Mouse (Mus musculus) cerebellum, adult 2 months (tissue): ENCODE measurements around the gene Cygb. TPM values are rescaled to one million over a fixed set of nuclear protein-coding genes. Genes with fewer than 3 reads are reported as not detected.

Experiments
- DNase-seq, 2 experiments: peaks; one replicate each; pipeline ENCODE4 v3.0.0; 2021
- H3K27ac ChIP-seq: fragments of 200-500 bp; 2 replicates; pipeline ENCODE4 v1.5.1; 2012; ENCODE audit warnings: low read length, control low read depth, inconsistent platforms; ENCODE audit not compliant: insufficient read depth
- H3K27me3 ChIP-seq: fragments of 200-500 bp; 2 replicates; pipeline ENCODE4 v1.6.1; 2012; ENCODE audit warnings: inconsistent platforms, mild to moderate bottlenecking, low read length, moderate library complexity; ENCODE audit not compliant: control insufficient read depth, insufficient read depth
- H3K4me1 ChIP-seq: fragments of 200-500 bp; 2 replicates; pipeline ENCODE4 v1.6.1; 2011; ENCODE audit warnings: low read length; ENCODE audit not compliant: control insufficient read depth, insufficient read depth
- H3K4me3 ChIP-seq: fragments of 200-500 bp; replicated peaks from 2 replicates; pipeline ENCODE3; 2011; ENCODE audit warnings: mild to moderate bottlenecking, low read depth, low read length, control low read depth; ENCODE audit not compliant: insufficient read depth
- CTCF ChIP-seq: fragments of 200-500 bp; IDR thresholded peaks from 2 replicates; pipeline ENCODE4 v1.5.1; 2011; ENCODE audit warnings: low read depth, mild to moderate bottlenecking, control low read depth, low read length, moderate library complexity, borderline replicate concordance; ENCODE audit not compliant: insufficient read depth
- POLR2A ChIP-seq: fragments of 200-500 bp; IDR thresholded peaks from 2 replicates; pipeline ENCODE4 v1.6.1; 2011; ENCODE audit warnings: low read length, control low read depth, borderline replicate concordance; ENCODE audit not compliant: insufficient read depth
- WGBS: fragments of 180-500 bp; shearing (Covaris S2); methylation state at CpG from one replicate; pipeline ENCODE4 v1.1.7; 2018; 5-methylcytosine and 5-hydroxymethylcytosine counted together
- polyA plus RNA-seq: library from polyadenylated mRNA; depleted of rRNA; stranded (reverse); fragments of >200 nt; gene quantifications from 2 replicates; pipeline ENCODE4 v1.2.3, GENCODE M21; 2012

Gene Cygb
- polyA plus RNA-seq, 1 experiment: 113 TPM

GRCm38 (mm10) chr11:116657311-116658223, 3.5 kb upstream of the Cygb start:
- peak; percentile 92 to 98 for DNase-seq
- H3K27ac ChIP-seq: peak overlapping the region; percentile 48
- WGBS: 11% methylated on average over 22 of the region's 22 CpGs
- H3K4me1 ChIP-seq: peaks cover 56% of the 10 kb centered on the region
- no peaks in the 10 kb centered on the region for H3K27me3 ChIP-seq
- TF ChIP-seq CTCF (peak; percentile 8; the same call in 1 of the 2 replicates), POLR2A (peak; percentile 89)
- H3K4me3 ChIP-seq: peak overlapping the region; percentile 46

DNA sequence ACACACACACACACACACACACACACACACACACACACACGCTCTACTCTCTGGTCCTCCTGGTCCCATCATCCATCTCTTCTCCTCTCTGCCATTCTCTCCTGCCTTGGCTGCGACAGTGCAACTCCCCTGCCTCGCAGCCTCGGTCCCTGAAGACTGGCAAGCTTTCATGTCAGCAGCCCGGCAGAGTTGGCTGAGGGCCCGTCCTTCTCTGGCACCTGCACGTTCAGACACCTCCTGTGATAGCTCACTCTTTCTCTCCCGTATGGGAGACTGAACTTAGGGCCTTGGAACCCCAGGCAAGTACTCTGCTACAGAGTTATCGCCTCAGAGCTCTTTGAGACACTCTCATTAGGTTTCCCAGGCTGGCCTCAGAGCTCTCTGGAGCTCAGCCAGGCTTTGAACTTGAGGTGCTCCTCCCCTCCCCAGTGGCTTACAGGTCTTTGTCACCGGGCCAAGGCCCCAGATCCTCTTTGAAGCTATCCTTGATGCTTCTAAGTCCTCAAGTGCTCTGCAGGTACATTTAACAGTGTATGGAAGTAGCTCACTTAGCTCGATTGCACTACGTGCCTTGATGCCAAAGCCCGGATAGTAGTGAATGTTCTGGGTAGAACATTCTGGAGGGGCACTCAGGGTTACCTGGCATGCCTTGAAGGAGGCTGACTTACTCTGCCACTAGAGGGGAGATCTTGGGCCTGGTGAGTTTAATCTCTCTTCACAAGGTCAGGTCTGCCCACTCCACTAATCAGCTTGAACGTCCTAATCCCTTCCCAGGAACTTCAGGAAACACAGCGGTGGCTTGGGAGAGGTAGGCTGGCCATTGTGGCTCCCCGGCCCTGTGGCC, 2.5 kb upstream of the Cygb start:
- H3K27me3 ChIP-seq: no peaks in the 10 kb centered on the region
- H3K4me1 ChIP-seq: peaks cover 55% of the 10 kb centered on the region
- DNase-seq: peak; percentile 84 to 89
- WGBS: 17% methylated on average over 16 of the region's 16 CpGs
- H3K27ac ChIP-seq: peak overlapping the region; percentile 40
- no peak for TF ChIP-seq CTCF
- TF ChIP-seq POLR2A: no peak
- H3K4me3 ChIP-seq: peak overlapping the region; percentile 0

GRCm38 (mm10) chr11:116653709-116654221, 348 bp downstream of the Cygb start:
- peak; percentile 46; the same call in 1 of the 2 replicates for TF ChIP-seq POLR2A
- no peak for TF ChIP-seq CTCF
- no peaks in the 10 kb centered on the region for H3K27me3 ChIP-seq
- DNase-seq: peak; percentile 78 to 85
- peaks cover 45% of the 10 kb centered on the region for H3K4me1 ChIP-seq
- peak overlapping the region; percentile 75 for H3K4me3 ChIP-seq
- peak overlapping the region; percentile 67 for H3K27ac ChIP-seq
- WGBS: under 1% methylated on average over 47 of the region's 47 CpGs

GRCm38 (mm10) chr11:116653234-116653633, 879 bp downstream of the Cygb start, which contains the start of gene Prcd:
Gene Prcd (plus strand): TSS chr11:116653534.
- WGBS: 1% methylated on average over 10 of the region's 10 CpGs
- no peak for DNase-seq
- H3K27me3 ChIP-seq: no peaks in the 10 kb centered on the region
- H3K4me1 ChIP-seq: peaks cover 43% of the 10 kb centered on the region
- peak within 1 kb of the TSS; percentile 75 for H3K4me3 ChIP-seq
- peak within 1 kb of the TSS; percentile 67 for H3K27ac ChIP-seq
- TF ChIP-seq POLR2A: no peak
- TF ChIP-seq CTCF: no peak

- DNase-seq: no peak
- peaks cover 42% of the 10 kb centered on the region for H3K4me1 ChIP-seq
- peak overlapping the region; percentile 75 for H3K4me3 ChIP-seq
- no peak overlapping the region; the same call in 1 of the 2 replicates for H3K27ac ChIP-seq
- 59% methylated on average over 25 of the region's 25 CpGs for whole genome bisulfite sequencing
- TF ChIP-seq POLR2A: no peak
- no peak for TF ChIP-seq CTCF
- no peaks in the 10 kb centered on the region for H3K27me3 ChIP-seq
Observed at GRCm38 (mm10) chr11:116652330-116653098, 1.6 kb downstream of the Cygb start.

DNA sequence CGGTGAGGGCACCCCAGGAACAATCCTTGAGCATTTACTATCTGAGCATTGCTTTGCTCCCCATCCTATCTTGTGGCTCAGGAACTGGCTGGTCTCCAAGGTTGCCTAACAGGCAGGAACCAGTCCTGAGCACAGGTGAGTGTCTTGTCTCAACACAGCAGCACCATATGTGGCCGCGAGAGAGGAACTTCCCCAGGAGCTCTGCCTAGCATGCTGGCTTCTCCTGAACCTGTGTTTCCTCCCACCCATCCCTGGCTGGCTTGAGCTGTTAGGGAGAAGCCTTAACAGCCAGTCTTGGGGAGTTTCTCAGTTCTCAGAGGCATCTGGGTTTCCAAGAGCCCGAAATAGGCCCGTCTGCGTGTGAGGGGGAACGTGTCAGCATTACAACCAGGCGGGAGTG, 2.8 kb downstream of the Cygb start:
- TF ChIP-seq POLR2A (no peak), CTCF (no peak)
- DNase-seq: no peak
- H3K27ac ChIP-seq: no peak overlapping the region
- H3K27me3 ChIP-seq: no peaks in the 10 kb centered on the region
- no peak overlapping the region for H3K4me3 ChIP-seq
- 64% methylated on average over 8 of the region's 8 CpGs for WGBS
- peaks cover 35% of the 10 kb centered on the region for H3K4me1 ChIP-seq

- Histone ChIP-seq H3K27me3 (no peaks in the 10 kb centered on the region), H3K4me1 (peaks cover 30% of the 10 kb centered on the region), H3K4me3 (no peak overlapping the region), H3K27ac (no peak overlapping the region)
- WGBS: 72% methylated on average over 8 of the region's 8 CpGs
- DNase-seq: no peak
- TF ChIP-seq CTCF: no peak
- TF ChIP-seq POLR2A: no peak
Observed at GRCm38 (mm10) chr11:116650811-116651210, 3.3 kb downstream of the Cygb start.
